Mouse (Mus musculus): Measurements from ENCODE around the gene Met. TPM values are rescaled to one million over a fixed set of nuclear protein-coding genes. Genes with fewer than 3 reads are reported as not detected.

Met gene
- polyA plus RNA-seq, 1 experiment: 10.2 TPM

DNA sequence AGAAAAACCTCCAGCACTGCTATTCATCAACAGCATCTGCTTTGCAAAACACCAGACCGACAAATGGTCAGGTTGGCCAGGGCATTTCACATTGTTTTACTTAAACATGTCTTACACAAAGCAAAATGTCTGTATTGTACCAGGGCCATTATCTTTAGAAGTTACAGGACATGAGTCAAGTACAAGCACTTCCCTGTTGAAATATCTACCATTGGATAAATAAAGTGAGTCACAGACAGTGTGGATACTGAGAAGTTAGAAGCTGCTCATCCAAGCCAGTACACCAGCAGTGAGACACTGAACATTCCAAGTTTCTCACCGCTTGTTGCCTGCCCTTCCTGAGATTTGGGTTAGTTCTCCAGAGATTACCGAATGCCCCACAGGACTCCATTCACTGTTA, 86.0 kb downstream of the Met start:
- Histone ChIP-seq H3K79me2 (ENCODE audit: control insufficient read depth, insufficient read depth) (no peaks in the 10 kb centered on the region), H3K79me3 (ENCODE audit: low read depth) (no peaks in the 10 kb centered on the region), H3ac (ENCODE audit: control insufficient read depth, insufficient read length, low read depth) (no peak overlapping the region), H3K36me3 (ENCODE audit: control insufficient read depth, insufficient read depth) (peaks cover 45% of the 10 kb centered on the region), H3K4me3 (ENCODE audit: insufficient read depth, poor library complexity, severe bottlenecking) (no peak overlapping the region), H3K27me3 (ENCODE audit: control insufficient read depth, insufficient read depth, insufficient read length) (no peaks in the 10 kb centered on the region)
- TF ChIP-seq MYOG (IDR thresholded peaks at IDR 0.05; ENCODE audit: control insufficient read depth, extremely low read depth, insufficient read length) (no peak), CTCF (IDR thresholded peaks at IDR 0.05; ENCODE audit: control insufficient read depth, insufficient read depth, insufficient read length) (no peak), MYOD1 (IDR thresholded peaks at IDR 0.05; ENCODE audit: control insufficient read depth, insufficient read length, low read depth) (peak; percentile 40), FOSL1 (IDR thresholded peaks at IDR 0.05; ENCODE audit: insufficient read depth, low read length, poor library complexity, severe bottlenecking) (peak; percentile 55), MAX (IDR thresholded peaks at IDR 0.05) (peak; percentile 9), CEBPB (IDR thresholded peaks at IDR 0.05; ENCODE audit: low read depth) (peak; percentile 66), USF1 (IDR thresholded peaks at IDR 0.05; ENCODE audit: low read depth) (no peak)

DNA sequence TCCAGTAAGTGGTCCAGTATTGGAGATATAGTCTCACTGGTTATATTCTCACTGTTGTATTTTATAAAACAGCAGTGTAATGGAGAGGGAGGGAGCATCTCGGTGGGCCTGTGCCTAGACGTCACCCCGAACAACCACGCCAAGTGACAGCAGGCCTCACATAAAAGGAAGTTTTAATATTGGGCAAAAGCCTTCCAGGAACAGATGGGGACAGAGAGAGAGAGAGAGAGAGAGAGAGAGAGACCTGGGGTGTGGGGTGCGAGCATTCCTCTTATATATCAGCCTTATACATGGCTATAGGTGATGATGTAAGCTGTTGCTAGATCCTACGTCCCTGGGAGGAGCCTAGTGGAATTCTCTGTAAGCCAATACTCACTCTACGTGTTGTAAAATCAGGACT, 90.7 kb downstream of the Met start:
- Histone ChIP-seq H3K79me3 (ENCODE audit: low read depth) (no peaks in the 10 kb centered on the region), H3ac (ENCODE audit: control insufficient read depth, insufficient read length, low read depth) (no peak overlapping the region), H3K36me3 (ENCODE audit: control insufficient read depth, insufficient read depth) (peaks cover 46% of the 10 kb centered on the region), H3K79me2 (ENCODE audit: control insufficient read depth, insufficient read depth) (no peaks in the 10 kb centered on the region), H3K4me3 (ENCODE audit: insufficient read depth, poor library complexity, severe bottlenecking) (no peak overlapping the region), H3K27me3 (ENCODE audit: control insufficient read depth, insufficient read depth, insufficient read length) (no peaks in the 10 kb centered on the region)
- TF ChIP-seq MAX (IDR thresholded peaks at IDR 0.05) (no peak), MYOG (IDR thresholded peaks at IDR 0.05; ENCODE audit: control insufficient read depth, extremely low read depth, insufficient read length) (no peak), FOSL1 (IDR thresholded peaks at IDR 0.05; ENCODE audit: insufficient read depth, low read length, poor library complexity, severe bottlenecking) (no peak), MYOD1 (IDR thresholded peaks at IDR 0.05; ENCODE audit: control insufficient read depth, insufficient read length, low read depth) (no peak), USF1 (IDR thresholded peaks at IDR 0.05; ENCODE audit: low read depth) (no peak), CTCF (IDR thresholded peaks at IDR 0.05; ENCODE audit: control insufficient read depth, insufficient read depth, insufficient read length) (no peak), CEBPB (IDR thresholded peaks at IDR 0.05; ENCODE audit: low read depth) (no peak)

- H3ac ChIP-seq (ENCODE audit: control insufficient read depth, insufficient read length, low read depth): no peak overlapping the region
- no peaks in the 10 kb centered on the region for H3K27me3 ChIP-seq (ENCODE audit: control insufficient read depth, insufficient read depth, insufficient read length)
- H3K36me3 ChIP-seq (ENCODE audit: control insufficient read depth, insufficient read depth): peaks cover 46% of the 10 kb centered on the region
- no peaks in the 10 kb centered on the region for H3K79me2 ChIP-seq (ENCODE audit: control insufficient read depth, insufficient read depth)
- H3K4me3 ChIP-seq (ENCODE audit: insufficient read depth, poor library complexity, severe bottlenecking): no peak overlapping the region
- TF ChIP-seq FOSL1 (IDR thresholded peaks at IDR 0.05; ENCODE audit: insufficient read depth, low read length, poor library complexity, severe bottlenecking) (peak; percentile 24), MAX (IDR thresholded peaks at IDR 0.05) (no peak), MYOD1 (IDR thresholded peaks at IDR 0.05; ENCODE audit: control insufficient read depth, insufficient read length, low read depth) (peak; percentile 56)
- H3K79me3 ChIP-seq (ENCODE audit: low read depth): no peaks in the 10 kb centered on the region
Measured at GRCm38 (mm10) chr6:17554757-17555156, 91.2 kb downstream of the Met start.

- no peaks in the 10 kb centered on the region for H3K79me3 ChIP-seq (ENCODE audit: low read depth)
- TF ChIP-seq MYOD1 (IDR thresholded peaks at IDR 0.05; ENCODE audit: control insufficient read depth, insufficient read length, low read depth) (no peak), MYOG (IDR thresholded peaks at IDR 0.05; ENCODE audit: control insufficient read depth, extremely low read depth, insufficient read length) (no peak), CTCF (IDR thresholded peaks at IDR 0.05; ENCODE audit: control insufficient read depth, insufficient read depth, insufficient read length) (no peak), MAX (IDR thresholded peaks at IDR 0.05) (no peak), CEBPB (IDR thresholded peaks at IDR 0.05; ENCODE audit: low read depth) (peak; percentile 18), USF1 (IDR thresholded peaks at IDR 0.05; ENCODE audit: low read depth) (no peak), FOSL1 (IDR thresholded peaks at IDR 0.05; ENCODE audit: insufficient read depth, low read length, poor library complexity, severe bottlenecking) (peak; percentile 48)
- H3K4me3 ChIP-seq (ENCODE audit: insufficient read depth, poor library complexity, severe bottlenecking): no peak overlapping the region
- peaks cover 52% of the 10 kb centered on the region for H3K36me3 ChIP-seq (ENCODE audit: control insufficient read depth, insufficient read depth)
- H3K27me3 ChIP-seq (ENCODE audit: control insufficient read depth, insufficient read depth, insufficient read length): no peaks in the 10 kb centered on the region
- H3ac ChIP-seq (ENCODE audit: control insufficient read depth, insufficient read length, low read depth): no peak overlapping the region
- no peaks in the 10 kb centered on the region for H3K79me2 ChIP-seq (ENCODE audit: control insufficient read depth, insufficient read depth)
Measured at GRCm38 (mm10) chr6:17555719-17556118, 92.1 kb downstream of the Met start.

DNA sequence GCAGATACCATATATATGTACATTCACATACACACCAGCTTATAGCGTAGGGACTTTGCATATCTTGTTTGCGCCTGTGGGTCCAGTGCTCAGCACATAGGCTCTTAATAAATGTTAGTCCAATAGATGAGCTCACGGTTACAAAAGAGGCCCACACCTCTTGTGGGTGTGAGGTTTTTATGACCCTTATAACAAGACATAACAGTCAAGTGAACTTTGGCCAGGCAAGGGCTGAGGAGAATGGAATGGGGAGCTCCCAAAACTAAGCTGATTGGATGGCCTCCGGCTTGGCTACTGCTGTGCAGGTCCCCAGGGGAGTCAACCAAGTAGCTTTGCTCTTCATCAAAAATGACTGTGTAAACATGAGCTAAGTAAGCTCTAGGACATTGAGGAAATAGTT, 96.1 kb downstream of the Met start:
- no peak overlapping the region for H3K4me3 ChIP-seq (ENCODE audit: insufficient read depth, poor library complexity, severe bottlenecking)
- no peaks in the 10 kb centered on the region for H3K79me3 ChIP-seq (ENCODE audit: low read depth)
- peaks cover 53% of the 10 kb centered on the region for H3K36me3 ChIP-seq (ENCODE audit: control insufficient read depth, insufficient read depth)
- TF ChIP-seq CTCF (IDR thresholded peaks at IDR 0.05; ENCODE audit: control insufficient read depth, insufficient read depth, insufficient read length) (no peak), MYOG (IDR thresholded peaks at IDR 0.05; ENCODE audit: control insufficient read depth, extremely low read depth, insufficient read length) (no peak), USF1 (IDR thresholded peaks at IDR 0.05; ENCODE audit: low read depth) (no peak)
- no peaks in the 10 kb centered on the region for H3K79me2 ChIP-seq (ENCODE audit: control insufficient read depth, insufficient read depth)
- no peak overlapping the region for H3ac ChIP-seq (ENCODE audit: control insufficient read depth, insufficient read length, low read depth)
- no peaks in the 10 kb centered on the region for H3K27me3 ChIP-seq (ENCODE audit: control insufficient read depth, insufficient read depth, insufficient read length)

- H3K27me3 ChIP-seq (ENCODE audit: control insufficient read depth, insufficient read depth, insufficient read length): no peaks in the 10 kb centered on the region
- H3K79me3 ChIP-seq (ENCODE audit: low read depth): no peaks in the 10 kb centered on the region
- peaks cover 54% of the 10 kb centered on the region for H3K36me3 ChIP-seq (ENCODE audit: control insufficient read depth, insufficient read depth)
- no peaks in the 10 kb centered on the region for H3K79me2 ChIP-seq (ENCODE audit: control insufficient read depth, insufficient read depth)
- TF ChIP-seq MAX (IDR thresholded peaks at IDR 0.05) (no peak), FOSL1 (IDR thresholded peaks at IDR 0.05; ENCODE audit: insufficient read depth, low read length, poor library complexity, severe bottlenecking) (no peak), MYOG (IDR thresholded peaks at IDR 0.05; ENCODE audit: control insufficient read depth, extremely low read depth, insufficient read length) (no peak), USF1 (IDR thresholded peaks at IDR 0.05; ENCODE audit: low read depth) (no peak), CEBPB (IDR thresholded peaks at IDR 0.05; ENCODE audit: low read depth) (no peak), MYOD1 (IDR thresholded peaks at IDR 0.05; ENCODE audit: control insufficient read depth, insufficient read length, low read depth) (no peak), CTCF (IDR thresholded peaks at IDR 0.05; ENCODE audit: control insufficient read depth, insufficient read depth, insufficient read length) (no peak)
- no peak overlapping the region for H3K4me3 ChIP-seq (ENCODE audit: insufficient read depth, poor library complexity, severe bottlenecking)
- no peak overlapping the region for H3ac ChIP-seq (ENCODE audit: control insufficient read depth, insufficient read length, low read depth)
Measured at GRCm38 (mm10) chr6:17561347-17561746, 97.7 kb downstream of the Met start.
